Mouse (Mus musculus): ENCODE measurements at regions not wholly inside any gene's neighbourhood (a gene's known extent, or its start where the extent isn't known, plus 50 kb on each side); places are given as distances from the start of the nearest gene placed in this dataset.
A peak's percentile ranks its signal among the peaks of the same experiment; 100 is the strongest.

GRCm38 (mm10) chr3:133618491-133618890 is 73.6 kb upstream of the Tet2 start:
- Histone ChIP-seq H3K4me3 (replicated peaks; ENCODE audit: control insufficient read depth, low read depth, low read length) (no peak overlapping the region), H3K4me1 (ENCODE audit: control insufficient read depth, insufficient read depth, low read length) (peaks cover under 1% of the 10 kb centered on the region; the same call in 1 of the 2 replicates), H3K27ac (ENCODE audit: control insufficient read depth, insufficient read depth, low read depth, low read length, poor library complexity) (no peak overlapping the region)
- TF ChIP-seq CTCF (IDR thresholded peaks at IDR 0.05; ENCODE audit: control insufficient read depth, insufficient read depth, low read length) (no peak), POLR2A (IDR thresholded peaks at IDR 0.05; ENCODE audit: borderline replicate concordance, control insufficient read depth, low read depth, low read length) (no peak)
- 35% methylated on average over 3 of the region's 3 CpGs for WGBS

DNA sequence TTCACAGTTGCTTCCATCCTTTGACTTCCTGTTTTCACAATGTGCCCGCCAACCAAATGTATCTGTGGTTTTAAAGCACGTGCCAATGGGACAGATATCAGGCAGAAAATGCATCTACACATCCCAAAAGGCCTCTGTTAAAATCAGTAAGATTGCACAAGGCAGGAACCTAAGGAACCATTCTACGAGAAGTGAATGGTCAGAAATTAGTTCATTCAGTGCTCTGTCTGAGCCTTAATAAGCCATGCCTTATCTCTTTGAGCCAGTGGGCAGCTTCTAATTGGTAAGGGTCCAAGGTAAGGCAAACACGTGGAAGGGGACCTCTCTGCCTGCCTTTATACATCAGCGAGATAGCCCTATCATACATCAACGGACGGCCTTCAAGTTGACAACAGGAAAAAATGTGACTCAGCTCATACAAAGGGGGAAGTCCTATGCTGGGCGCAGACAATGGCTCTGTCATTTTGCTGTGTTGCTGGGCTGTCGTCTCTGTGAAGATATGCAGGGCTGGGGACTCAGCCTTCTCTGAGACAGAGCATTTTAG is 78.3 kb upstream of the Tet2 start:
- H3K27ac ChIP-seq (ENCODE audit: control insufficient read depth, insufficient read depth, low read depth, low read length, poor library complexity): peak overlapping the region; percentile 65; the same call in 1 of the 2 replicates
- H3K4me1 ChIP-seq (ENCODE audit: control insufficient read depth, insufficient read depth, low read length): peaks cover 1% of the 10 kb centered on the region
- TF ChIP-seq CTCF (IDR thresholded peaks at IDR 0.05; ENCODE audit: control insufficient read depth, insufficient read depth, low read length) (no peak), POLR2A (IDR thresholded peaks at IDR 0.05; ENCODE audit: borderline replicate concordance, control insufficient read depth, low read depth, low read length) (no peak)
- WGBS: 4% methylated on average over 9 of the region's 9 CpGs
- H3K4me3 ChIP-seq (replicated peaks; ENCODE audit: control insufficient read depth, low read depth, low read length): no peak overlapping the region

DNA sequence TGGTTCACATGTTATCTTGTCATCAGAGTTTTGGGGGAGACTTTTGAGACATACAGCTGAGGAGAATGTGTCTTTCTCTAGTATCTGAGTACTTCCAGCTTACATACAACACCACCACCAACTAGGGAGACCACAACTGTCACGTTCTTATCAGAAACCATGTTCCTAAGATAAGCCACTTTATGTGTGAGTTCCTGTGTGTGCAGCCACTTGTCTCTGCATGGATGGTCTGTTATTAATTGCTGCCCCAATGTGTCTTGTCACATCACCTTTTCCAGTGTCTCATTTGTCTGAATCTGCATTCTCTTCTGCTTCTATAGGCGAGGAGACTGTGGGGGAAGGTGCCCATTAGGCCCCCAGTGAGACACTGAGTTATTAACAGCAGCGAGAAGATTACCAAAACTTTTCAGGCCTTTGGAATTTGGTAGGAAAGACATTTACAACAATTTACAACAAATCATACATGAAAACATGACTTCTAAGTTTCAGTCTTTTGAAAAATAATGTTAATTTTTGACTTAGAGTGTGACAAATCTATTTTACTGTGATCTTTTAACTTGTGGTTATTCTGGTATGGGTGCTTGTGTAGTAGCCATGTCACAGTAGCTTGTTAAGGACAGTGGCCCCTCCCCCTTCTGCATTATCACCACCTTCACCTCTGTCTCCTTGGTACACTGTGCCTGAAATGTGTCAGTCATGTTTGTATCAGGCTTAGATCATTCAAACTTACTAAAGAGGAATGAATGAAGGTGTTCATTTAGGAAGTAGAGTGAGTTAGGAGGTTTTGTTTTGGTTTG is 79.3 kb upstream of the Tet2 start:
- WGBS: 39% methylated on average over 3 of the region's 3 CpGs
- peaks cover 1% of the 10 kb centered on the region for H3K4me1 ChIP-seq (ENCODE audit: control insufficient read depth, insufficient read depth, low read length)
- H3K4me3 ChIP-seq (replicated peaks; ENCODE audit: control insufficient read depth, low read depth, low read length): no peak overlapping the region
- H3K27ac ChIP-seq (ENCODE audit: control insufficient read depth, insufficient read depth, low read depth, low read length, poor library complexity): no peak overlapping the region
- no peak for TF ChIP-seq CTCF (IDR thresholded peaks at IDR 0.05; ENCODE audit: control insufficient read depth, insufficient read depth, low read length)
- no peak for TF ChIP-seq POLR2A (IDR thresholded peaks at IDR 0.05; ENCODE audit: borderline replicate concordance, control insufficient read depth, low read depth, low read length)

- Histone ChIP-seq H3K4me3 (replicated peaks; ENCODE audit: control insufficient read depth, low read depth, low read length) (no peak overlapping the region), H3K27ac (ENCODE audit: control insufficient read depth, insufficient read depth, low read depth, low read length, poor library complexity) (no peak overlapping the region), H3K4me1 (ENCODE audit: control insufficient read depth, insufficient read depth, low read length) (peaks cover 1% of the 10 kb centered on the region)
- 68% methylated on average over 3 of the region's 3 CpGs for WGBS
- TF ChIP-seq POLR2A (IDR thresholded peaks at IDR 0.05; ENCODE audit: borderline replicate concordance, control insufficient read depth, low read depth, low read length): no peak
- TF ChIP-seq CTCF (IDR thresholded peaks at IDR 0.05; ENCODE audit: control insufficient read depth, insufficient read depth, low read length): no peak
These were observed 80.1 kb upstream of the Tet2 start for GRCm38 (mm10) chr3:133625046-133625445.

GRCm38 (mm10) chr3:133626442-133626841 is 81.5 kb upstream of the Tet2 start:
- WGBS: 19% methylated on average over 1 of the region's 1 CpGs
- H3K4me1 ChIP-seq (ENCODE audit: control insufficient read depth, insufficient read depth, low read length): peaks cover 1% of the 10 kb centered on the region
- TF ChIP-seq CTCF (IDR thresholded peaks at IDR 0.05; ENCODE audit: control insufficient read depth, insufficient read depth, low read length) (no peak), POLR2A (IDR thresholded peaks at IDR 0.05; ENCODE audit: borderline replicate concordance, control insufficient read depth, low read depth, low read length) (no peak)
- no peak overlapping the region for H3K4me3 ChIP-seq (replicated peaks; ENCODE audit: control insufficient read depth, low read depth, low read length)
- no peak overlapping the region; the same call in 1 of the 2 replicates for H3K27ac ChIP-seq (ENCODE audit: control insufficient read depth, insufficient read depth, low read depth, low read length, poor library complexity)

- TF ChIP-seq POLR2A (IDR thresholded peaks at IDR 0.05; ENCODE audit: borderline replicate concordance, control insufficient read depth, low read depth, low read length) (no peak), CTCF (IDR thresholded peaks at IDR 0.05; ENCODE audit: control insufficient read depth, insufficient read depth, low read length) (no peak)
- Histone ChIP-seq H3K4me1 (ENCODE audit: control insufficient read depth, insufficient read depth, low read length) (peaks cover 1% of the 10 kb centered on the region), H3K27ac (ENCODE audit: control insufficient read depth, insufficient read depth, low read depth, low read length, poor library complexity) (no peak overlapping the region), H3K4me3 (replicated peaks; ENCODE audit: control insufficient read depth, low read depth, low read length) (no peak overlapping the region)
- 62% methylated on average over 3 of the region's 3 CpGs for WGBS
These were observed 82.3 kb upstream of the Tet2 start for GRCm38 (mm10) chr3:133627116-133627844.

- WGBS: 82% methylated on average over 5 of the region's 5 CpGs
- Histone ChIP-seq H3K4me1 (ENCODE audit: control insufficient read depth, insufficient read depth, low read length) (no peaks in the 10 kb centered on the region), H3K4me3 (replicated peaks; ENCODE audit: control insufficient read depth, low read depth, low read length) (no peak overlapping the region), H3K27ac (ENCODE audit: control insufficient read depth, insufficient read depth, low read depth, low read length, poor library complexity) (no peak overlapping the region)
- TF ChIP-seq POLR2A (IDR thresholded peaks at IDR 0.05; ENCODE audit: borderline replicate concordance, control insufficient read depth, low read depth, low read length): no peak
- no peak for TF ChIP-seq CTCF (IDR thresholded peaks at IDR 0.05; ENCODE audit: control insufficient read depth, insufficient read depth, low read length)
These were observed 89.4 kb upstream of the Tet2 start for GRCm38 (mm10) chr3:133634306-133634705.

DNA sequence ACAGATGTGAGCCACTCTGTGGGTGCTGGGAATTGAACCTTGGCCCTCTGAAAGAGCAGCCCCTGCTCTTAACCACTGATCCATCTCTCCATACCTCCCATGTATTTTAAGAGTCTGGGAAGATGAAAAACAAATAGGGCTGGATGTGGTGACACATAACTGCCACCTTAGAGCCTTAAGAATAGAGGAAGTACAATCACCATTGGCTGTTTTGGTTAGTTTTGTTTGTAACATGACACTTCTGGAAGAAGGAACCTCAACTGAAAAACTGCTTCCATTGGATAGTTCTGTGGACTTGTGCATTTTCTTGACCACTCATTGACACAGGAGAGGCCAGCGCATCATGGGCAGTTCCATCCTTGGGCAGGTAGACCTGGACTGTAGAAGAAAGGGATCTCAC is 100.7 kb upstream of the Tet2 start:
- H3K4me1 ChIP-seq (ENCODE audit: control insufficient read depth, insufficient read depth, low read length): 0 out of 2 replicates have a peak, but pooled peaks cover 1% of the 10 kb centered on the region
- no peak overlapping the region for H3K4me3 ChIP-seq (replicated peaks; ENCODE audit: control insufficient read depth, low read depth, low read length)
- H3K27ac ChIP-seq (ENCODE audit: control insufficient read depth, insufficient read depth, low read depth, low read length, poor library complexity): no peak overlapping the region
- 83% methylated on average over 1 of the region's 1 CpGs for WGBS
- no peak for TF ChIP-seq CTCF (IDR thresholded peaks at IDR 0.05; ENCODE audit: control insufficient read depth, insufficient read depth, low read length)
- no peak for TF ChIP-seq POLR2A (IDR thresholded peaks at IDR 0.05; ENCODE audit: borderline replicate concordance, control insufficient read depth, low read depth, low read length)

Measured in bone marrow, adult 2 months (tissue).